Mouse (Mus musculus) limb, embryonic 12.5 days (tissue): ENCODE results near the gene Stk17b. TPM values are rescaled to one million over a fixed set of nuclear protein-coding genes. Genes with fewer than 3 reads are reported as not detected.
"Not testable (repeated sequence)": the region's sequence is repeated elsewhere in the genome, so short reads cannot be mapped to it uniquely, and the experiment has no call there.

Experiments
- ATAC-seq: fragments of 200-750 bp; cut with Nextera tagmentation; 2 replicates; pipeline ENCODE4 v1.8.0; 2017; ENCODE audit warnings: low read depth, moderate TSS enrichment; ENCODE audit not compliant: insufficient number of reproducible peaks, insufficient read depth, low FRiP score, low TSS enrichment
- H3K27ac ChIP-seq: fragments of 300-500 bp; sonication (generic); 2 replicates; pipeline ENCODE4 v1.5.1; 2016; ENCODE audit warnings: mild to moderate bottlenecking, moderate library complexity
- H3K27me3 ChIP-seq: fragments of 300-500 bp; sonication (generic); 2 replicates; pipeline ENCODE4 v1.6.1; 2016; ENCODE audit warnings: mild to moderate bottlenecking, moderate library complexity
- H3K36me3 ChIP-seq: fragments of 300-500 bp; sonication (generic); 2 replicates; pipeline ENCODE4 v1.6.1; 2016; ENCODE audit warnings: mild to moderate bottlenecking, moderate library complexity
- H3K4me1 ChIP-seq: fragments of 300-500 bp; sonication (generic); replicated peaks from 2 replicates; pipeline ENCODE4 v1.6.1; 2016
- H3K4me2 ChIP-seq: fragments of 300-500 bp; sonication (generic); 2 replicates; pipeline ENCODE4 v1.6.1; 2016; ENCODE audit warnings: mild to moderate bottlenecking, moderate library complexity
- H3K4me3 ChIP-seq: fragments of 300-500 bp; sonication (generic); replicated peaks from 2 replicates; pipeline ENCODE4 v1.5.1; 2016; ENCODE audit warnings: mild to moderate bottlenecking
- H3K9ac ChIP-seq: fragments of 300-500 bp; sonication (generic); replicated peaks from 2 replicates; pipeline ENCODE4 v1.6.1; 2016; ENCODE audit warnings: mild to moderate bottlenecking, moderate library complexity
- H3K9me3 ChIP-seq: fragments of 300-500 bp; sonication (generic); 2 replicates; pipeline ENCODE4 v1.6.1; 2016; ENCODE audit warnings: mild to moderate bottlenecking, moderate library complexity
- WGBS: fragments of 180-500 bp; shearing (Covaris S2); methylation state at CpG from one replicate; pipeline ENCODE4 v1.1.7; 2016; 5-methylcytosine and 5-hydroxymethylcytosine counted together
- polyA plus RNA-seq: library from polyadenylated mRNA; unstranded; fragments of >200 nt; fragmentation: Nextera tagmentation; extraction: Ambion mirVana; gene quantifications from 2 replicates; pipeline ENCODE4 v1.2.1, GENCODE M21; 2016

Gene Stk17b
- polyA plus RNA-seq, 1 experiment from 2014 or later: 11.3 TPM

DNA sequence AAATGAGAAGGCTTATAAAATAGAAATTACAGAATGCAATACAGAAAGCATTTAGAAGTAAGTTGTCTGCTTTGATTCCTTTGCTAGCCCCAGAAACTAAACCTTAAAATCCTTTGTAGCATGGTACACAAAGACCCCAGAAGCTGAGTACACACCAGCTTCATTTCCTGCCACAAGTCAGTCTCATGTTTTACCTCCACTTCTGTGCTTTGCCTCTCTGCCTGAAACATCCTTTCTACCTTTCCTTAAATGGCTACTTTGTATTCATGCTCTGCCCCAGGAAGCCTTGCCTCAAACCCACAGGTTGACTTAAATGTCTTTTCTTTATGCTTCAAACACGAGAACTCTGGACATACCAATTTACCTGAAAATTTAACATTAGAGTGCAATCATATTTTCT is 3.7 kb downstream of the Stk17b start:
- Histone ChIP-seq H3K27ac (no peak overlapping the region), H3K4me3 (no peak overlapping the region), H3K36me3 (no peaks in the 10 kb centered on the region), H3K9me3 (no peaks in the 10 kb centered on the region), H3K27me3 (no peaks in the 10 kb centered on the region), H3K9ac (no peak overlapping the region), H3K4me1 (no peaks in the 10 kb centered on the region), H3K4me2 (no peak overlapping the region)
- no peak for ATAC-seq
- WGBS: 84% methylated on average over 1 of the region's 1 CpGs

DNA sequence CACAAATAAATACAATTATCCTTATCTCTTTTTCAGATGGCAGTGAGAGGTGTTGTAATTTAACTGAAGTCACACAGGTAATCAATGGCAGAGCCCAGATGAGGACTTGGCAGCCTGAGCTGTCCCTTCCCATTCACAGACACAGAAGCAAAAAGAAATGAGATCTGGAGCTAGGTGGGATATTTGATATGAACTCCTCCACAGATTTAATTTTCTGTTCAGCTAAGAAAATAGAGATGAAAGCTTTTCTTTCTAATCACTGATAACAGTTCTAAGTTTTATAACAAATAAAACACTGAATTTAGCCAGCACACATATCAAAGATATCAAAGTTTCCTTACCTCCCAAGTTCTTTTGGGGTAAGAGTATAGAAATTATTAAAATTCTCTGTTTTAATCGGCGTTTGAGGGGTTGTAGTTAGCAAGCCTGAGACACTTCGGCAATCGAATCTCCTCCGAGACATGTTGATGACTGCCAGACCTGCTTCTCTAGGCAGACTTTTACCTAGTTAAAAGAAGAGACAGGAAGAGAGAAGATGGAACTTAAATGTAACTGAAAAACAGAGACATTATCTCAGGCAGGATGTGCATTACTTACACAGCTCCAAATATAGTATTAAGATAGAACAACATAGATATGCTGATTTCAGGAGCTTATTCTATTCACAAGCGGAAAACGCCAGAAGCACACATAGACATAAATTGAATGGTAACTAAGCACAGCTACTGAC is 8.7 kb downstream of the Stk17b start:
- no peak overlapping the region for H3K9ac ChIP-seq
- H3K27ac ChIP-seq: no peak overlapping the region
- H3K4me1 ChIP-seq: peaks cover 3% of the 10 kb centered on the region; the same call in 1 of the 2 replicates
- no peak overlapping the region for H3K4me2 ChIP-seq
- no peak for ATAC-seq
- no peaks in the 10 kb centered on the region for H3K36me3 ChIP-seq
- WGBS: 92% methylated on average over 7 of the region's 7 CpGs
- no peaks in the 10 kb centered on the region for H3K9me3 ChIP-seq
- no peaks in the 10 kb centered on the region for H3K27me3 ChIP-seq
- no peak overlapping the region for H3K4me3 ChIP-seq

DNA sequence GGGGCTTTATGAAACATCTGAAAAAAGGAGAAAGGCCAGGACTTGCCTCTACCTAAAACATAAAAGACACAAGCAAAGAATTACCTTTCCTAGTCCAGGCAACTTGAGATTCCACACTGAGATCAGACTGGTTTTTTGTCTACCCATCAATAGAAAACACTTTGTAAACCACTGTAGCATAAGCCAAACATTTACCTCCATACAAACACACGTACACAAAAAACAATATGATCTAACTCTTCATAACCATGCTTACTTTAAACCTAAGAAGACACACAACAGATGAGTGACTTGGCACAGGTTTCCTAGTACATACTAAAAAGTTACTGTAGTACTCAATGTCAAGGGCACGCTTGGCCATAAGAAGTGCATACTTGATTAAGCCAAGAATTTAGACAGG is 9.5 kb downstream of the Stk17b start:
- WGBS: 89% methylated on average over 2 of the region's 2 CpGs
- Histone ChIP-seq H3K9ac (no peak overlapping the region), H3K9me3 (no peaks in the 10 kb centered on the region)

DNA sequence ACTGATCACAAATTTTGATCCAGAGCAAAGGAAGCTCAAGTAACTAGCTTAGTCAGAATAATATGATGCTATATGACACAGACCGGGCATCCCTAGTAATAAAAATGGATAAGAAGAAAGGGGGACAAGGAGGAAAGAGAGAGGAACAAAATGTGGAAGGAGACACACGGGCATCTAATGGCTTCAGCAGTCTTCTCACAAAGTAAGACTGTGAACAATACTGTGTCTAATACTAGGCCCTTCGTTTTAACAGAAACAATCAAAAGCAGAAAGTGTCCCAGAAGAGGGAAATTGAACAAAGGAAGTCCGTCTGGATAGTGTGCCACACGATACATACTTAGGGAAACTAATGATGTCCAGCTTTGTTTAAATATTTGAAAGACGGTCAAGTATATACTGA is 10.0 kb downstream of the Stk17b start:
- Histone ChIP-seq H3K4me2 (no peak overlapping the region), H3K27ac (no peak overlapping the region), H3K4me3 (no peak overlapping the region), H3K36me3 (no peaks in the 10 kb centered on the region), H3K9ac (no peak overlapping the region), H3K9me3 (no peaks in the 10 kb centered on the region), H3K4me1 (peaks cover 3% of the 10 kb centered on the region; the same call in 1 of the 2 replicates), H3K27me3 (no peaks in the 10 kb centered on the region)
- no peak for ATAC-seq
- 88% methylated on average over 6 of the region's 6 CpGs for WGBS

More for the DNA sequence above, 9.5 kb downstream of the Stk17b start:
- H3K27ac ChIP-seq: no peak overlapping the region
- no peaks in the 10 kb centered on the region for H3K27me3 ChIP-seq
- no peak for ATAC-seq
- H3K4me2 ChIP-seq: no peak overlapping the region
- peaks cover 3% of the 10 kb centered on the region; the same call in 1 of the 2 replicates for H3K4me1 ChIP-seq
- H3K4me3 ChIP-seq: no peak overlapping the region
- H3K36me3 ChIP-seq: no peaks in the 10 kb centered on the region

DNA sequence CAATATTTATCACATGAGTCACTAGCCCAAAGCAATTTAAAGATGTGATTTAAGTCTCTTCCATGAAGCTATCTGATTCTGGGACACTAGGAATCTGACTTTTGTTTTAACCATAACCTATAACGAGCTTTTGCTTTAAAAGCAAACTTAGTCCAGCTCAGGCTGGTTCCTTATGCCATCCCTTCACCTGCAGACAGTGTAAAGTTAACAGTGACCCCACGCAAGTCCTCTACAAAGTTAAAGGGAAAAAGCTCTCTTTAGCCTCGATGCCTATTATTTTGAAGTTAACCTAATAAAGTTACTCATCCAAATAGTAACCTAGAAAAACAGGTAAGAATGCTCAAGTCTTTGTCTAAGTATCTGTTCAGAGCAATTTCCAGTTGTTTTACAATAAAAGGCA is 10.5 kb downstream of the Stk17b start:
- H3K4me1 ChIP-seq: peaks cover 3% of the 10 kb centered on the region; the same call in 1 of the 2 replicates
- WGBS: 70% methylated on average over 3 of the region's 3 CpGs
- H3K9ac ChIP-seq: no peak overlapping the region
- H3K27ac ChIP-seq: no peak overlapping the region
- no peaks in the 10 kb centered on the region for H3K27me3 ChIP-seq
- H3K4me3 ChIP-seq: no peak overlapping the region
- no peaks in the 10 kb centered on the region for H3K9me3 ChIP-seq
- no peak overlapping the region for H3K4me2 ChIP-seq
- no peaks in the 10 kb centered on the region for H3K36me3 ChIP-seq
- ATAC-seq: no peak

DNA sequence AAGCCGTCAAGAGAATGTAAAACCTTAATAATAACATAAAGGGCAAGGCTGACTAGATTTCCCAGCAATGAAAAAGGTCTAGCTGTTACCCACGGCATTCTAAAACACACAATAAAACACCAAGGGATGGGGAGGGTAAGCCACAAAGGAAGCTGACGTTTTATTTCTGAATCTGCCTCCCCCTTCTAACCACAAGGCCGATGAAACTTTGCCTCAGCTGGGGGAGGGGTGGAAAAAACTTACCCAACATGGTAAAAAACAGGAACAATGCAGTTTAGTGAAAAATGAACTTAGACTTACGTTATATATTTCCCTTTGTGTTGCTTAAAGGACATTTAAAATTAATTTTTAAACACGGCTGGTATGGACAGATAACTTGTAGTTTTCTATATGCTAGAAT is 11.0 kb downstream of the Stk17b start:
- H3K4me3 ChIP-seq: no peak overlapping the region
- H3K9me3 ChIP-seq: no peaks in the 10 kb centered on the region
- WGBS: 58% methylated on average over 6 of the region's 6 CpGs
- no peak overlapping the region for H3K9ac ChIP-seq
- H3K4me2 ChIP-seq: no peak overlapping the region
- H3K4me1 ChIP-seq: peaks cover 3% of the 10 kb centered on the region; the same call in 1 of the 2 replicates
- no peaks in the 10 kb centered on the region for H3K36me3 ChIP-seq
- no peaks in the 10 kb centered on the region for H3K27me3 ChIP-seq
- H3K27ac ChIP-seq: no peak overlapping the region
- no peak for ATAC-seq

DNA sequence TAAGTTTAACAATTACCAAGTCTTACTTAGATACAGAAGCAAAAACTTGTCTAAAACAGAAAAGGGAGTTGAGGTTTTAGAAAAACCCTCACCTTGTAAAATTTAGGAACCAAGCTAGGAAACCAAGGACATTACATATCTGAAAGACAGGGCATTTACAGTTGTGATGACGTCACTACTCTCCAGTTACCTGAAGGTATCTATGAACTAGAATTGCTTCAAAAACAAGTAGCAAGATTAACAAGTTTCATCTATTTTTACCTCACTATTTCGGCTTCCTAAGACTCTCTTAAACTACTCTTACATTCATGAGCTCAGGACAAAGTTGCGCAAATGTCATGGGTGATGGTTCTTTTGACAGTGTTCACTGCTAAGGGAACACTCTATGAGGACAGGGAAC is 12.1 kb downstream of the Stk17b start:
- Histone ChIP-seq H3K36me3 (no peaks in the 10 kb centered on the region), H3K4me3 (no peak overlapping the region), H3K9me3 (no peaks in the 10 kb centered on the region), H3K27ac (no peak overlapping the region), H3K27me3 (no peaks in the 10 kb centered on the region), H3K4me1 (peaks cover 3% of the 10 kb centered on the region; the same call in 1 of the 2 replicates), H3K4me2 (no peak overlapping the region), H3K9ac (no peak overlapping the region)
- ATAC-seq: no peak
- WGBS: 83% methylated on average over 3 of the region's 3 CpGs

DNA sequence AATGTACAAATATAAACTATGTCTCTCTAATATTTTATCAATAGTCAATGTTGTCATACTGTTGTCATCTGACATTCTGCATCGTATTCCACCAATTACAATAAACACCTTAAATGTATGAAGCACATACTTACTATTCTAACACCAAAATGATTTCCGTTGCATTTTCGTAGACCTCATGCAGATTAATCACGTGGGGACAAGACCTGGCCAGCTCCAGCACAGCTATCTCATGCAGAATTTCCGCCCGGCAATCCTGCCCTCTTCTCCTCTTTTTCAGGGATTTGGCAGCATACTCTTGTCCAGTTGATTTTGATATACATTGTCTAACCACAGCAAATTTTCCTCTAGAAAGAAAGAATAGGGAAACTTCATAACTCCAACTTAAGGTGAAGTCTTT is 13.5 kb downstream of the Stk17b start:
- Histone ChIP-seq H3K4me3 (no peak overlapping the region), H3K9ac (no peak overlapping the region), H3K9me3 (no peaks in the 10 kb centered on the region), H3K27me3 (no peaks in the 10 kb centered on the region), H3K27ac (no peak overlapping the region), H3K4me2 (no peak overlapping the region), H3K4me1 (peaks cover 3% of the 10 kb centered on the region; the same call in 1 of the 2 replicates), H3K36me3 (no peaks in the 10 kb centered on the region)
- WGBS: 90% methylated on average over 6 of the region's 6 CpGs
- no peak for ATAC-seq

DNA sequence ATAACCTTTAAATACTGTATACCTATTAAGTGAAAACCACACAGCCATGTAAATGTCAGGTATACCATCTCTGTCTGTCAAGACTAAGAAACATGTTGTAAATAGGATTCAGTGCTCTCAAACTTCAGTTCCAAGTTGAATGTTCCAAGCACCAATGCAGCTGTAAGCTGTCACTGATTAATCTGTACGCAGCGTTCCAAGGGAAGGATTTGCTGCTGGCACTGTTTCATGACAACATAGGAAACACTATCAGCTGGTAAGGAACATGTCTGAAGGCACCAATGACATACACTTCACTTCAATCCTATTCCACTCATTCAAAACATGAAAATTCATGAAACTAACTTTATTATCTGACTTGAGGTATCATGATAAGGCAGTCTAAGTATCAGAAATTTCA is 18.9 kb downstream of the Stk17b start:
- H3K4me2 ChIP-seq: no peak overlapping the region
- no peak for ATAC-seq

DNA sequence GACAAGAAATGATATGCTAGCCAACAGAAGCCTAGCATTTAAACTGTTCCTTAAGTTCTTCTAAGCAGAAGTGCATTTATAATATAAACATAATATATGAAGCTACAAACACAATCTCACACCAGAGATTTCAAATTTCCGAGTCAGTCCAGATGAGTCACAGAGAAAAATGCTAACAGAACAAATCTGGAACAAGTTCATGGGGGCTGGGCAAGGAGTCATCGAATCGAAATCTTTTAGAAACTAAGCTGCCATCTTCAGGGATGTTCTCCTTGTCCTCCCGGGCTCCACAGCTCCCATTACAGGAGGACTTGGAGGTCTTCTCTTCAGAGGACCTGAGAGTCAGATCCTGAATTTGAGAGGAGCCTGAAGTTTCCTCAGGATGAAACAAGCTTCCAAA is 27.7 kb downstream of the Stk17b start:
- no peak for ATAC-seq
- no peaks in the 10 kb centered on the region for H3K9me3 ChIP-seq
- H3K4me3 ChIP-seq: no peak overlapping the region
- H3K4me2 ChIP-seq: no peak overlapping the region
- H3K27ac ChIP-seq: no peak overlapping the region
- no peaks in the 10 kb centered on the region for H3K4me1 ChIP-seq
- H3K9ac ChIP-seq: no peak overlapping the region
- 96% methylated on average over 4 of the region's 4 CpGs for WGBS
- H3K36me3 ChIP-seq: peaks cover 10% of the 10 kb centered on the region; the same call in 1 of the 2 replicates
- H3K27me3 ChIP-seq: no peaks in the 10 kb centered on the region

More for the DNA sequence above, 18.9 kb downstream of the Stk17b start:
- Histone ChIP-seq H3K9me3 (no peaks in the 10 kb centered on the region), H3K27me3 (no peaks in the 10 kb centered on the region), H3K4me1 (no peaks in the 10 kb centered on the region), H3K4me3 (no peak overlapping the region), H3K27ac (no peak overlapping the region), H3K9ac (no peak overlapping the region), H3K36me3 (peaks cover 12% of the 10 kb centered on the region; the same call in 1 of the 2 replicates)
- WGBS: 95% methylated on average over 2 of the region's 2 CpGs

DNA sequence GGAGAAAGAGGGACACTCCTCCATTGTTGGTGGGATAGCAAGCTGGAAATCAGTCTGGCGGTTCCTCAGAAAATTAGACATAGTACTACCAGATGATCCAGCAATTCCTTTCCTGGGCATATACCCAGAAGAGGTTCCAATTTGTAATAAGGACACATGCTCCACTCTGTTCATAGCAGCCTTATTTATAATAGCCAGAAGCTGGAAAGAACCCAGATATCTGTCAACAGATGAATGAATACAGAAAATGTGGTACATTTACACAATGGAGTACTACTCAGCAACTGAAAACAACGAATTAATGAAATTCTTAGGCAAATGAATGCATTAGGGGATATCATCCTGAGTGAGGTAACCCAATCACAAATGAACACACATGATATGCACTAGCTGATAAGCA is 31.5 kb downstream of the Stk17b start:
- H3K27ac ChIP-seq, H3K4me3 ChIP-seq, H3K9ac ChIP-seq, H3K9me3 ChIP-seq, H3K36me3 ChIP-seq, H3K4me2 ChIP-seq, ATAC-seq, H3K4me1 ChIP-seq, H3K27me3 ChIP-seq: not testable (repeated sequence)
- WGBS: 83% methylated on average over 2 of the region's 2 CpGs

DNA sequence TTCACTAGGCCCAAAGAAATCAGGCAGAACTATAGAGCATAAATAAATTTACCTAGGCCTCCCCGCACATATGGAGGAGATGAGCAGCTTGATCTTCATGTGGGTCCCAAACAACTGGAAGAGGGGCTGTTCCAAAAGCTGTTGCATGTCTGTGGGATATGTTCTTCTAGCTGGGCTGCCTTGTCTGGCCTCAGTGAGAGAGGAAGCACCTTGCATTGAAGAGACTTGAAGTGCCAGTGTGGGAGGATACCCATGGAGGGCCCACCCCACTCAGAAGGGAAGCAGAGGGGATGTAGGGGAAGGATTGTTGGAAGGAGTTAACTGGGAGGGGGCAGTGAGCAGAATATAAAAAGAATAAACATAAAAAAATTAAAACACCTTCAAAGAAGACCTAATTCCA is 33.9 kb downstream of the Stk17b start:
- Histone ChIP-seq H3K4me2 (no peak overlapping the region), H3K27ac (no peak overlapping the region), H3K4me1 (0 out of 2 replicates have a peak, but pooled peaks cover 4% of the 10 kb centered on the region), H3K9me3 (no peaks in the 10 kb centered on the region), H3K9ac (no peak overlapping the region), H3K36me3 (no peaks in the 10 kb centered on the region), H3K4me3 (no peak overlapping the region), H3K27me3 (no peaks in the 10 kb centered on the region)
- no peak for ATAC-seq
- WGBS: 74% methylated on average over 1 of the region's 1 CpGs
